Mouse (Mus musculus): ENCODE measurements at regions not wholly inside any gene's neighbourhood (a gene's known extent, or its start where the extent isn't known, plus 50 kb on each side); places are given as distances from the start of the nearest gene placed in this dataset.

DNA sequence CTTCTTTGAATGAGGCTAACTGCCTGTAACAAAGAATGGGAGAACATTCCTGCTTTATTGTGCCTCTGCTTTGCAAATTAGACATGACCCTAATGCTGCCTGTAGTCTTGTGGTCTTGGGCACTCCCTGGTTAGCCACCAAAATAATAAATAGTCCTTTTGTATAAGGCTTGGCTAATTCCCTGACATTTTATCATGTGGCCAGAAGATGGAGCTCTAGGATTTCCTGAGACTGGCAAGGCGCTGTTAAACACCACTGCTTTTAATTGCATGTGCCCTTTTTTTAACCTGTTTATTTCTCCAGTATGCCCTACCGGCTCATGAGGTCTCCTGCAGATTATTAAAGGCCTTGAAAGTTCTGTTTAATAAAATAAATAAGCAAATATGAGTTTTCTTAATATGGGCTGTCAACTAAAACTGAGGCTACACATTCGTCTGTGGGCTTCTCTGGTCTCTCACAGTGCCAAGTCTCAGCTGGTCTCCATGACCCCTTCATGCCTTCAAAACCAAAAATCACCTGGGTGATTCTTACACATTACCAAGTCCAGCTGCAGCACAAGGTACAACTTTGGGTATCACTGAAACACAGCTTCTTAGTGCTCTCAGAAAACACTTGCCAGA, 51.9 kb upstream of the Golim4 start:
- TF ChIP-seq CTCF (IDR thresholded peaks at IDR 0.05; ENCODE audit: low read depth, low read length) (peak; percentile 13; the same call in 1 of the 2 replicates), POLR2A (IDR thresholded peaks at IDR 0.05; ENCODE audit: extremely low read depth, insufficient read depth, low read length) (no peak)
